Mouse (Mus musculus) hindbrain, embryonic 12.5 days (tissue): ENCODE results near the gene Cenpa. TPM values are rescaled to one million over a fixed set of nuclear protein-coding genes. Genes with fewer than 3 reads are reported as not detected.

ENCODE experiments used
- ATAC-seq: fragments of 200-750 bp; cut with Nextera tagmentation; 2 replicates; pipeline ENCODE4 v1.8.0; 2017; ENCODE audit warnings: moderate TSS enrichment; ENCODE audit not compliant: low FRiP score
- H3K27ac ChIP-seq: fragments of 300-500 bp; sonication (generic); 2 replicates; pipeline ENCODE4 v1.5.1; 2016; ENCODE audit warnings: mild to moderate bottlenecking
- H3K27me3 ChIP-seq: fragments of 300-500 bp; sonication (generic); 2 replicates; pipeline ENCODE4 v1.6.1; 2016; ENCODE audit warnings: mild to moderate bottlenecking
- H3K36me3 ChIP-seq: fragments of 300-500 bp; sonication (generic); 2 replicates; pipeline ENCODE4 v1.6.1; 2016; ENCODE audit warnings: mild to moderate bottlenecking
- H3K4me1 ChIP-seq: fragments of 300-500 bp; sonication (generic); 2 replicates; pipeline ENCODE4 v1.6.1; 2016
- H3K4me2 ChIP-seq: fragments of 300-500 bp; sonication (generic); replicated peaks from 2 replicates; pipeline ENCODE4 v1.6.1; 2016; ENCODE audit warnings: mild to moderate bottlenecking
- H3K4me3 ChIP-seq: fragments of 300-500 bp; sonication (generic); 2 replicates; pipeline ENCODE4 v1.5.1; 2016; ENCODE audit warnings: mild to moderate bottlenecking
- H3K9ac ChIP-seq: fragments of 300-500 bp; sonication (generic); 2 replicates; pipeline ENCODE4 v1.6.1; 2016; ENCODE audit warnings: mild to moderate bottlenecking, moderate library complexity
- H3K9me3 ChIP-seq: fragments of 300-500 bp; sonication (generic); replicated peaks from 2 replicates; pipeline ENCODE4 v1.6.1; 2016; ENCODE audit warnings: mild to moderate bottlenecking
- WGBS: fragments of 180-500 bp; shearing (Covaris S2); methylation state at CpG from one replicate; pipeline ENCODE4 v1.1.7; 2016; 5-methylcytosine and 5-hydroxymethylcytosine counted together
- microRNA-seq: library from miRNA; unstranded; fragments of <30 nt; microRNA quantifications from one replicate; pipeline ENCODE4, GENCODE M21; 2017
- polyA plus RNA-seq: library from polyadenylated mRNA; unstranded; fragments of >200 nt; fragmentation: Nextera tagmentation; extraction: Ambion mirVana; gene quantifications from 2 replicates; pipeline ENCODE4 v1.2.1, GENCODE M21; 2016

Gene Cenpa
- polyA plus RNA-seq, 1 experiment from 2014 or later, result 221 TPM

DNA sequence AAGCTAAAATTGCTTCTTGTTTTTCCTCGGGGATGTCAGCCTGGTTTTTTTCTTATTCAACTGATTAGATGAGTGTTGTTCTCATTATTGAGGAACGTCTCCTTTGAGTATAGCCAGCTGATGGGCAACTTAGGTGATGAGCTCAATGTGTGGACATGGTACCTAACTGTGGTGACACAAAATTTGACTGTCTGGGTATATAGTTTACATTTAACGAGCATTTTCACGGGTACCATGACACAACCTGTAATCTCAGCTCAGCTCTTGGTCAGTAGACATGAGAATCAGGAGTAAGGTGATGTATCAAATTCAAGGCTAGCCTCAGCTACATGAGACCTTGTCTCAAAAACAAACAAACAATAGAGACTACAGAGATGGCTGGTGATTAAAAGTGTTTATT lies 50.9 kb downstream of the Cenpa start:
- H3K4me3 ChIP-seq, result no peak overlapping the region
- H3K27me3 ChIP-seq, result no peaks in the 10 kb centered on the region; the same call in 1 of the 2 replicates
- H3K4me2 ChIP-seq, result no peak overlapping the region
- peaks cover 15% of the 10 kb centered on the region for H3K36me3 ChIP-seq
- WGBS, result 85% methylated on average over 4 of the region's 4 CpGs
- no peak for ATAC-seq
- H3K4me1 ChIP-seq, result peaks cover 28% of the 10 kb centered on the region
- no peak overlapping the region for H3K9ac ChIP-seq
- H3K9me3 ChIP-seq, result no peaks in the 10 kb centered on the region
- H3K27ac ChIP-seq, result peak overlapping the region; percentile 87

DNA sequence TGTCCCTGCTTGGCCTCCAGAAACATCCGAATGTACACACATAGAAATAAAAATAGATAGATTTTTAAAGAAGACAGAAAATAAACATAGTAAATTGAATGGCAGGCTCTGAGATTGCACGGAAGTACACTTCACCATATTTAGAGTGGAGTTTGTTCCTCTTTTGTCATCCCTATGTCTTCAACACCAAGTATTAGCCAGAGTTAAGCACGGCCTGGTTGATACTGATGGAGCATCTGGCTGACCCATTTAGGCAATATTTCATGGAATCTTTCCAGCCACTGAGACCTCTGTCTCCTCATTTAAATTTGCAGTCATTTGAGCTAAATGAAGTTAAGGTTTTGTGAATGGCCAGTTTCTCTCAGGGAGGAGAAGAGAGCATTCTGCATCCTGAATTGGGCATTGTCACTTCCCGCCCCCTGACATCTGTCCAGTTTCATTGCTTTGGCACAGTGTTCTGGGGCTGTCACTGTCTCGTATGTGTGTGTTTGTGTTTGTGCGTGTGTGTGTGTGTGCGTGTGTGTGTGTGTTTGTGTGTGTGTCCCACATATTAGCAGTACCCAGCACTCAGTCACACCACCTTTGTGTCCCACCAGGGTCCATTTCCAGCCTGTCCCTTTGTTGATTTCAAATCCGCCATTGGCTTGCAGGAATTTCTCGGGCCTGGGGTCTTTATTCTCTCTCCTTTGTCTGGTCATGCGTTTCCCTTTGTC lies 51.6 kb downstream of the Cenpa start:
- ATAC-seq, result peak; percentile 33
- Histone ChIP-seq H3K9ac (peak overlapping the region; percentile 54), H3K4me2 (peak overlapping the region; percentile 38), H3K27ac (peak overlapping the region; percentile 87), H3K4me1 (peaks cover 28% of the 10 kb centered on the region), H3K4me3 (no peak overlapping the region), H3K36me3 (peaks cover 16% of the 10 kb centered on the region), H3K27me3 (no peaks in the 10 kb centered on the region; the same call in 1 of the 2 replicates), H3K9me3 (no peaks in the 10 kb centered on the region)
- 47% methylated on average over 10 of the region's 10 CpGs for WGBS

DNA sequence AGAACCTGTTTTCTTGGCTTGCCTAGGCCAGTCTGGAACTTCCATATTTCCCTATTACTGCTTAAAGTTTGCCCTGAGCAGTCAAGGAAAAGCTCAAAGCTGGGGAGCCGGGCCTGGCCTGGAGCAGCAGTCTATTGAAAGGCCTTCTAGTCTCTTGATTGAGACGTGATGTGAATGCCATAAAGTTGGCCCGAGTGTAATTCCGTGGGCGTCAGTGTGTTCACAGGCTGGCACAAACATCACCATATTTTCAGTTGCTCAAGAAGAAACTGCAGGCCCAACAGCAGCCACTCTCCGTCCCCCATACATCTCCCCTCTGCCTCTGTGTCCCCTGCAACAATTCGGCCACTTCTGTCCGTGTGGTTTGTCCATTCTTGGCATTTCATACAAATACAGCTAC lies 55.4 kb downstream of the Cenpa start:
- no peak overlapping the region for H3K4me3 ChIP-seq
- WGBS, result 89% methylated on average over 8 of the region's 8 CpGs
- no peak overlapping the region for H3K9ac ChIP-seq
- H3K9me3 ChIP-seq, result no peaks in the 10 kb centered on the region
- peaks cover 17% of the 10 kb centered on the region for H3K4me1 ChIP-seq
- H3K36me3 ChIP-seq, result peaks cover 31% of the 10 kb centered on the region
- no peak overlapping the region for H3K27ac ChIP-seq
- ATAC-seq, result no peak
- H3K4me2 ChIP-seq, result no peak overlapping the region
- no peaks in the 10 kb centered on the region for H3K27me3 ChIP-seq

Small RNAs within 50 kb of the gene (microRNA-seq; reads per million reads assigned to microRNA genes)
- not detected for gene Mir5625

Other genes with a start within 250 kb of the Cenpa start
- gene Otof, start 204.8 kb upstream of the Cenpa start, polyA plus RNA-seq, result 0.82 and 1.1 TPM in 2 replicates
- 1.0 and 1.2 TPM in 2 replicates for gene 1700001C02Rik, start 200.7 kb upstream of the Cenpa start, polyA plus RNA-seq
- not detected in 2 replicates for gene Cib4, start 120.9 kb upstream of the Cenpa start, polyA plus RNA-seq
- gene Kcnk3, start 78.6 kb upstream of the Cenpa start, polyA plus RNA-seq, result 1.5 and 1.6 TPM in 2 replicates
- 28.2 and 29.3 TPM in 2 replicates for gene Slc35f6, start 18.8 kb upstream of the Cenpa start, polyA plus RNA-seq
- gene Dpysl5, start 44.8 kb downstream of the Cenpa start, polyA plus RNA-seq, result 135 and 156 TPM in 2 replicates
- 73.1 and 81.0 TPM in 2 replicates for gene Mapre3, start 147.9 kb downstream of the Cenpa start, polyA plus RNA-seq
- gene Tmem214, start 201.2 kb downstream of the Cenpa start, polyA plus RNA-seq, result 66.8 and 68.5 TPM in 2 replicates
- 32.4 and 36.9 TPM in 2 replicates for gene Agbl5, start 221.9 kb downstream of the Cenpa start, polyA plus RNA-seq
- 256 and 303 TPM in 2 replicates for gene Ost4, start 241.0 kb downstream of the Cenpa start, polyA plus RNA-seq
- gene Emilin1, start 246.6 kb downstream of the Cenpa start, polyA plus RNA-seq, result 121 and 122 TPM in 2 replicates